Mouse (Mus musculus): ENCODE measurements around the gene Uvrag. TPM values are rescaled to one million over a fixed set of nuclear protein-coding genes. Genes with fewer than 3 reads are reported as not detected.

The Uvrag gene
- polyA plus RNA-seq, 1 experiment from 2014 or later: 18.2 TPM

- Histone ChIP-seq H3K9me3 (ENCODE audit: control insufficient read depth, low read length) (no peaks in the 10 kb centered on the region), H3K9ac (ENCODE audit: low read depth, low read length) (no peak overlapping the region), H3K27ac (replicated peaks; ENCODE audit: low read depth, low read length) (peak overlapping the region; percentile 49; the same call in 1 of the 2 replicates), H3K27me3 (replicated peaks; ENCODE audit: control insufficient read depth, insufficient read depth, low read length) (no peaks in the 10 kb centered on the region), H3K4me1 (ENCODE audit: control insufficient read depth, insufficient read depth, low read length) (peaks cover 5% of the 10 kb centered on the region; the same call in 1 of the 2 replicates), H3K36me3 (ENCODE audit: control insufficient read depth, insufficient read depth, low read length) (no peaks in the 10 kb centered on the region), H3K4me2 (ENCODE audit: low read depth, low read length) (no peak overlapping the region), H3K4me3 (ENCODE audit: low read depth, low read length) (no peak overlapping the region)
- DNase-seq (ENCODE audit: low spot score) (peak; percentile 77), ATAC-seq (ENCODE audit: low read depth) (peak; percentile 83; the same call in 1 of the 2 replicates)
- 68% methylated on average over 7 of the region's 7 CpGs for WGBS
Observed at GRCm38 (mm10) chr7:98997760-98998159, 143.2 kb downstream of the Uvrag start.

GRCm38 (mm10) chr7:98996791-98997190 lies 144.2 kb downstream of the Uvrag start:
- no peak overlapping the region for H3K4me2 ChIP-seq (ENCODE audit: low read depth, low read length)
- 0 out of 2 replicates have a peak overlapping the region, but pooled peaks have one; percentile 29 for H3K27ac ChIP-seq (replicated peaks; ENCODE audit: low read depth, low read length)
- H3K27me3 ChIP-seq (replicated peaks; ENCODE audit: control insufficient read depth, insufficient read depth, low read length): no peaks in the 10 kb centered on the region
- ATAC-seq (ENCODE audit: low read depth) (no peak), DNase-seq (ENCODE audit: low spot score) (no peak)
- H3K9ac ChIP-seq (ENCODE audit: low read depth, low read length): no peak overlapping the region
- no peak overlapping the region for H3K4me3 ChIP-seq (ENCODE audit: low read depth, low read length)
- 90% methylated on average over 6 of the region's 6 CpGs for WGBS
- peaks cover 5% of the 10 kb centered on the region; the same call in 1 of the 2 replicates for H3K4me1 ChIP-seq (ENCODE audit: control insufficient read depth, insufficient read depth, low read length)
- no peaks in the 10 kb centered on the region for H3K9me3 ChIP-seq (ENCODE audit: control insufficient read depth, low read length)
- no peaks in the 10 kb centered on the region for H3K36me3 ChIP-seq (ENCODE audit: control insufficient read depth, insufficient read depth, low read length)

- Histone ChIP-seq H3K27me3 (replicated peaks; ENCODE audit: control insufficient read depth, insufficient read depth, low read length) (no peaks in the 10 kb centered on the region), H3K9me3 (ENCODE audit: control insufficient read depth, low read length) (no peaks in the 10 kb centered on the region), H3K36me3 (ENCODE audit: control insufficient read depth, insufficient read depth, low read length) (no peaks in the 10 kb centered on the region), H3K4me1 (ENCODE audit: control insufficient read depth, insufficient read depth, low read length) (peaks cover 5% of the 10 kb centered on the region; the same call in 1 of the 2 replicates), H3K4me2 (ENCODE audit: low read depth, low read length) (no peak overlapping the region), H3K9ac (ENCODE audit: low read depth, low read length) (no peak overlapping the region), H3K4me3 (ENCODE audit: low read depth, low read length) (no peak overlapping the region), H3K27ac (replicated peaks; ENCODE audit: low read depth, low read length) (no peak overlapping the region)
- ATAC-seq (ENCODE audit: low read depth): no peak
- no peak for DNase-seq (ENCODE audit: low spot score)
- WGBS: 67% methylated on average over 5 of the region's 5 CpGs
Observed at GRCm38 (mm10) chr7:98995126-98995727, 145.7 kb downstream of the Uvrag start.

- no peaks in the 10 kb centered on the region for H3K36me3 ChIP-seq (ENCODE audit: control insufficient read depth, insufficient read depth, low read length)
- ATAC-seq (ENCODE audit: low read depth): no peak
- no peak for DNase-seq (ENCODE audit: low spot score)
- 63% methylated on average over 6 of the region's 6 CpGs for WGBS
- H3K4me2 ChIP-seq (ENCODE audit: low read depth, low read length): no peak overlapping the region
- H3K4me3 ChIP-seq (ENCODE audit: low read depth, low read length): no peak overlapping the region
- H3K27ac ChIP-seq (replicated peaks; ENCODE audit: low read depth, low read length): no peak overlapping the region
- H3K4me1 ChIP-seq (ENCODE audit: control insufficient read depth, insufficient read depth, low read length): peaks cover 5% of the 10 kb centered on the region; the same call in 1 of the 2 replicates
- H3K27me3 ChIP-seq (replicated peaks; ENCODE audit: control insufficient read depth, insufficient read depth, low read length): no peaks in the 10 kb centered on the region
- no peaks in the 10 kb centered on the region for H3K9me3 ChIP-seq (ENCODE audit: control insufficient read depth, low read length)
- no peak overlapping the region for H3K9ac ChIP-seq (ENCODE audit: low read depth, low read length)
Observed at GRCm38 (mm10) chr7:98994137-98994536, 146.8 kb downstream of the Uvrag start.

GRCm38 (mm10) chr7:98993395-98993794 lies 147.5 kb downstream of the Uvrag start:
- Histone ChIP-seq H3K27me3 (replicated peaks; ENCODE audit: control insufficient read depth, insufficient read depth, low read length) (no peaks in the 10 kb centered on the region), H3K4me3 (ENCODE audit: low read depth, low read length) (no peak overlapping the region), H3K36me3 (ENCODE audit: control insufficient read depth, insufficient read depth, low read length) (no peaks in the 10 kb centered on the region), H3K4me2 (ENCODE audit: low read depth, low read length) (no peak overlapping the region), H3K27ac (replicated peaks; ENCODE audit: low read depth, low read length) (no peak overlapping the region), H3K9me3 (ENCODE audit: control insufficient read depth, low read length) (no peaks in the 10 kb centered on the region), H3K9ac (ENCODE audit: low read depth, low read length) (no peak overlapping the region), H3K4me1 (ENCODE audit: control insufficient read depth, insufficient read depth, low read length) (peaks cover 5% of the 10 kb centered on the region; the same call in 1 of the 2 replicates)
- ATAC-seq (ENCODE audit: low read depth): no peak
- no peak for DNase-seq (ENCODE audit: low spot score)
- 64% methylated on average over 4 of the region's 4 CpGs for WGBS

- WGBS: 87% methylated on average over 2 of the region's 2 CpGs
- Histone ChIP-seq H3K9me3 (ENCODE audit: control insufficient read depth, low read length) (no peaks in the 10 kb centered on the region), H3K4me2 (ENCODE audit: low read depth, low read length) (no peak overlapping the region), H3K27me3 (replicated peaks; ENCODE audit: control insufficient read depth, insufficient read depth, low read length) (no peaks in the 10 kb centered on the region), H3K36me3 (ENCODE audit: control insufficient read depth, insufficient read depth, low read length) (0 out of 2 replicates have a peak, but pooled peaks cover 4% of the 10 kb centered on the region), H3K27ac (replicated peaks; ENCODE audit: low read depth, low read length) (no peak overlapping the region), H3K9ac (ENCODE audit: low read depth, low read length) (no peak overlapping the region), H3K4me1 (ENCODE audit: control insufficient read depth, insufficient read depth, low read length) (peaks cover 5% of the 10 kb centered on the region; the same call in 1 of the 2 replicates), H3K4me3 (ENCODE audit: low read depth, low read length) (no peak overlapping the region)
- DNase-seq (ENCODE audit: low spot score) (no peak), ATAC-seq (ENCODE audit: low read depth) (no peak)
Observed at GRCm38 (mm10) chr7:98991204-98991761, 149.7 kb downstream of the Uvrag start.

- H3K36me3 ChIP-seq (ENCODE audit: control insufficient read depth, insufficient read depth, low read length): 0 out of 2 replicates have a peak, but pooled peaks cover 4% of the 10 kb centered on the region
- no peak overlapping the region for H3K27ac ChIP-seq (replicated peaks; ENCODE audit: low read depth, low read length)
- no peak overlapping the region for H3K4me3 ChIP-seq (ENCODE audit: low read depth, low read length)
- WGBS: 88% methylated on average over 1 of the region's 1 CpGs
- DNase-seq (ENCODE audit: low spot score) (no peak), ATAC-seq (ENCODE audit: low read depth) (no peak; the same call in 1 of the 2 replicates)
- no peaks in the 10 kb centered on the region for H3K9me3 ChIP-seq (ENCODE audit: control insufficient read depth, low read length)
- no peak overlapping the region for H3K4me2 ChIP-seq (ENCODE audit: low read depth, low read length)
- H3K9ac ChIP-seq (ENCODE audit: low read depth, low read length): no peak overlapping the region
- no peaks in the 10 kb centered on the region for H3K27me3 ChIP-seq (replicated peaks; ENCODE audit: control insufficient read depth, insufficient read depth, low read length)
- H3K4me1 ChIP-seq (ENCODE audit: control insufficient read depth, insufficient read depth, low read length): peaks cover 5% of the 10 kb centered on the region
Observed at GRCm38 (mm10) chr7:98990510-98990909, 150.4 kb downstream of the Uvrag start.

GRCm38 (mm10) chr7:98986962-98987441 lies 153.9 kb downstream of the Uvrag start:
- 0 out of 2 replicates have a peak, but pooled peaks cover 4% of the 10 kb centered on the region for H3K36me3 ChIP-seq (ENCODE audit: control insufficient read depth, insufficient read depth, low read length)
- no peak overlapping the region for H3K4me2 ChIP-seq (ENCODE audit: low read depth, low read length)
- no peak overlapping the region for H3K27ac ChIP-seq (replicated peaks; ENCODE audit: low read depth, low read length)
- peaks cover 19% of the 10 kb centered on the region for H3K4me1 ChIP-seq (ENCODE audit: control insufficient read depth, insufficient read depth, low read length)
- no peaks in the 10 kb centered on the region for H3K9me3 ChIP-seq (ENCODE audit: control insufficient read depth, low read length)
- ATAC-seq (ENCODE audit: low read depth) (no peak), DNase-seq (ENCODE audit: low spot score) (no peak)
- H3K27me3 ChIP-seq (replicated peaks; ENCODE audit: control insufficient read depth, insufficient read depth, low read length): no peaks in the 10 kb centered on the region
- 90% methylated on average over 14 of the region's 14 CpGs for WGBS
- no peak overlapping the region for H3K4me3 ChIP-seq (ENCODE audit: low read depth, low read length)
- no peak overlapping the region for H3K9ac ChIP-seq (ENCODE audit: low read depth, low read length)
